Mouse (Mus musculus) CH12F3 (cell line): ENCODE data around the gene Ikbkg.
"Not testable (repeated sequence)": the region's sequence is repeated elsewhere in the genome, so short reads cannot be mapped to it uniquely, and the experiment has no call there.

Experiments used
- in situ Hi-C: fragments of 300-500 bp; cut with MboI; formaldehyde crosslinking; loops from 2 replicates; pipeline ENCODE4 v1.14.3; 2020; ENCODE audit warnings: low sequenced_read_pairs

Gene Ikbkg

GRCm38 (mm10) chrX:74451157-74451912, 58.2 kb downstream of the Ikbkg start:
- in situ Hi-C loops = no loop called here

GRCm38 (mm10) chrX:74452773-74453172, 59.7 kb downstream of the Ikbkg start:
- in situ Hi-C loops = no loop called here

GRCm38 (mm10) chrX:74481349-74481885, 88.3 kb downstream of the Ikbkg start, which contains the start of gene Gm6880:
Gene Gm6880, minus strand, starts transcription at chrX:74481399.
- in situ Hi-C loops = not testable (repeated sequence)

- in situ Hi-C loops = no loop called here
Observed at GRCm38 (mm10) chrX:74497131-74497530, 104.0 kb downstream of the Ikbkg start.
